Mouse (Mus musculus) Muller cell, postnatal 12 days (primary cell): Measurements from ENCODE around the gene Frmd8.

Experiments
- DNase-seq: peaks from one replicate; pipeline ENCODE4 v3.0.0-alpha.2; 2015; ENCODE audit errors: inconsistent ontology term

Frmd8 gene

DNA sequence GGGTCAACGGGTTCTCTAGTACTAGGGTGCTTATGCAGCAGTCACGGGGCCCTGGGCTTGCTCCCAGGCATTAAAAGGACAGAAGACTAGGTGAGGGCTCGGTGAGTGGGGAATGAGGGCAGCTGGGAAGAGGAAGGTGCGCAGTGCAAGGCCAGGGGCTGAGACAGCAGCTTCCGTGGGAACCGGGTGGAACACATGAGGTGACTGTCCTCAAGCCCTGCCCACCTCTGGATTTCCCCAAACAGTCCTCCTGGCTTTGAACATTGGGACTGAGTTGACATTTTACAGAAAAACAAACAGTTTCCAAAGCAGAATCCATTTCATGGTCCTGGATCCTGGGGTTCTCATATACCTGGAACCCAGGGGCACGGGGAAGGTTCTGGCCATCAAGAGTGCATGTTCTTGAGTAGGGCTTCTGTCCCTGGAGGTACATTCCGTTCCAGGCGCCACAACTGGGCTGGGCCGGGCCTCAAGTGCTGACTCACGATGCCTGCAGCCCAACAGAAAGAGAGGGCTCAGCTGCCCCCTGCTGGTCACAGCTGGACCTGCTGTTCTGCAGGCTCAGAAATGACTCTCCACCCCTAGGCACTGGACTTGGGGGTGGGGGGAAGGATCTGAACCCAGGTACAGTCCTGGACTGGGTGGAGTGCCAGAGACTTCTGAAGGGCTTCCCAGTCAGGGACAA is 25.1 kb downstream of the Frmd8 start:
- peak; percentile 91 for DNase-seq

DNA sequence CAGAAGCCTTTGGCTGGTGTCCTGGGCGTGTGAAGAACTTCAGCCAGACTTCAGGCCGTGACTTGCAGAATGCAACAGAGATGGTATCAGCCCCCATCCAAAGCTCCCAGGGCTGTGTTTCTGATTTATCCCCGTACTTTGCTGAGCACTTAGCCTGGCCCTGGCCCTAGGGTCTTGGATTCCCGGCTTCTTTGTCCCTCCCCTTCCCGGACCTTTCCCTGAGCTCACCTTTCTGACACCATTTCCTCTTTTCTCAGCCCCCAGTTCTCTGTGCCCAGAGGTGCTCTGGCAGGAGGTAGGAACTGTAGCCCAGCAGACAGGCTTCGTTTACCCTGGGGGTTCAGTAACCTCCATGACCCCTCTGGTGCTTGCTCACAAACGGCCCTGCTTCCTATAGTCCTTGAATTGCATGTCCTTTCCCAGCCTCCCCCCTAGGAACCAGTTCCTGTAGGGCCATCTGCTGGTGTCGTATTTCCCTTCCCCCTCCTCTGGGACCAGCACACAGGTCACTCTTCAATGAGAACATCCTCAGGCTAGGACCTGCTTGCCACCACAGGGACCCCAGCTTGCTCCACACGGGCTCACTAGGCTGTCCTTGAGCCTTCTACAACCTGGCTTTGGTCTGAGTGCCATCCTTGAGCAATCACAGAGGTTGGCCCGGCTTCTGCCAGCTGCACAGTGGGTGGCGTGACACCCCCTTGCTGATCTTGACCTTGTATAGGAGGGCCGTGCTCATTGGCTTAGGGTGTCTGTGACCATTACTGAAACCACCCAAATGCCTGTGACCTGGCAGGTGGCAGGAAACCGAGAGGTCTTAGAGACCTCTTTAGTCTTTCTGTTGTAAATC is 26.0 kb downstream of the Frmd8 start:
- DNase-seq: peak; percentile 36

DNA sequence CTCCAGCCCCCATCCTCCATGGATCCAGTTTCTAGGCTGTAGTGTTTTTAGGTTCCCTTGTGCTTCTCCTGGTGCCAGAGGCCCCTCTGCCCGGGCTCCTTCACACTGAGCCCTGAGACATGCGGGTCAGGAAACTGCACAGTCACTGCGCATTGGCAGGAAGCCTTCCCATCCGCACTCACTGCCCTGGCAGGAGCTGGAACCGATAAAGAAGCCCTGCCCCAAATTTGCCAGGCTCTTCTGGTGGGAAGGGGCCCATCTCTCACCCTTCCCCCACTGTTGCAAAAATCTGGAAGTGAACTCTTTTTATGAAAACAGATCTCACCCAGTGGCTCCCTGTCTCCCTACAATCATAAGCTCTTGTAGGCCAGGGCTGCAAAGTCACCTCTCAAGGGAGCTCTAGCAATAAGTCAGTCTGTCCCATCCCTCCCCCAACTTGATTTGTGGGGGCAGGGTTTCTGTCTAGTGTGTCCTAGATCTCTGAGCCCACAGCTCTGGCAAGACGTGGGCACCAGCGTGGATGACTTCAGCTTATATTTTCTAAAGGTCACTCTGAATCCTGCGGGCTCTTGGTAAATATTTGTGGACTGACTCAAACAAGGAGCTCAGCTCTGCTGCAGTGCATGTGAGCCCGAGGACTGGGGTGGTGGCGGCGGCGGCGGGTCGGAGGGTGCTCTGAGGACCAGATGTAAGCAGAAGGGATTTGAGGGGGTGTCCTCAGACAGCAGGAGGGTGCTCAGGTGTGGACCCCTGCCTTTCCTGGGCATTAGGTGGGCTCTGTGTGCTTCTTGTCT is 26.8 kb downstream of the Frmd8 start:
- peak; percentile 86 for DNase-seq

DNA sequence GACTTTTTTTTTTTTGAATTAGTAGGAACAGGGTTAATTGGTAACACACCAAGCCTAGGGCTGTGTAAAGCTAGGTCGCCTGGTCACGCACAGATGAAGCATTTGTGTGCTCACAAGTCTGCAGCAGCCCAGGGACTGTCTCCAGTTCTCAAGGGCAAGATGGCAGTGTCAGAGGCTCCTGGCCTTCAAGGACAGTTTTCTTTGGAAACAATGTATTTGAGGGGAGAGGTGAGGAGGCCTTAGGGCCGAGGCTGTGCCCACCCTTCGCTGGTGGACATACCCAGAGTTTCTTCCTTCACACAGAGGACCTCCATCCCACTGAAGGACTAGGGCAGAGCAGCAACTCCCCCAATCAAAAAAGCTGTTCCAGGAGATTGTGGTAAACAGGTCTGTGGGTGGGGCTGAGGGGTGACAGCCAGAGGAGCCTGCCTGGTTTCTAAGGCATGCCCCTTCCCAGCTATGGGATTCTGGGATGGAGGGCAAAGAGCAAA is 27.7 kb downstream of the Frmd8 start:
- DNase-seq: peak; percentile 52

DNA sequence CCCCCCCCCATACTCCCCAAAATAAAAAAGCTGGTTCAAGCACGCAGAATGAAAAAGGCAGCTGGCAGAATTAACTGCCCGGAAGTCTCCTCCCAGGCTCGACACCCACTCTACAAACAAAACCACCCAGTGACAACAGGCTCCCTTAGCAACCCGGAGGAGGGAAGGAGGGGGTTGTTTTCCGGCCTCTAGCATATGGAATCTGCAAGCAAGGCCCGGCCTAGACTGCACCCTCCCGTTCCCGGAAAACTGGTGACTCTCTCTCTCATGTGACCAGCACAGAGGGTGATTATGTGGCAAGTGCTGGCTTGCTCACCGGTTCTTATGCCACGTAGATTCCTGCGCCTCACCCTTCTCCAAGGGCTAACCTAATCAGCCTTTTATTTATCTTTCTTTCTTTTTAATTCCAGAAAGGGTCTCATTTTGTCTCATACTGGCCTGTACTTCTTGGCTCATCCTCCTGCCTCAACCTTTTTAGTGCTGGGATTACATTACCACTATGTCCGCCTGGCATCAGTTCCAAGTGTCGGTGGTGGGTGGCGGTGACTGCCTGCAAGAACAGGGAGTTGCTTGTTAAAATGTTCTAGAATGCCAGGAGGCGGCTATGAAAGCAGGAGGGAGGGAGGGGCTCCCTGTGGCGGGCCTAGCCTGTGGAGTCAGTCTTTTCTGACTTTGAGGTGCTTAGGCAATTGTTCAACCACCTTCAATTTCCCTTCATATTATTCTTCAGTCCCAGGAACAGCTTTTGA is 28.3 kb downstream of the Frmd8 start:
- DNase-seq: peak; percentile 100

DNA sequence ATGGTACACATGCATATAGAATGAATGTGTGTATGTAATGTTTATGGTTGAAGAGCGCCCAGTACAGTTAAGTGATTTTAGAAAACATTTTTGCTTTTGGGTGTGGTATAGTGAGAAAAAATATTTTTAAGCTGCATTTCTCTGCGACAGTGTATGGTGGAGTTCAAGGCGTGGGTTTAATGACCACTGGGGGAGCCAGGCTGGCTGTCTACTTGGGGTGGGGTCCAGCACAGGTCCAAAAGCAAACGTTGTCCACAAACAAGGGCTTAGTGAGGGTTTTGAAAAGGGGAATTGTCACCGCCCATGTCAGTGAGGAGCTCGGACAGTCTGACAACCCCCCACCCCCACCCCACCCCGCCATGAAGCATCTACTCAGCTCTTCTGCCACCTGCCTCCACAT is 28.9 kb downstream of the Frmd8 start:
- DNase-seq: no peak

DNA sequence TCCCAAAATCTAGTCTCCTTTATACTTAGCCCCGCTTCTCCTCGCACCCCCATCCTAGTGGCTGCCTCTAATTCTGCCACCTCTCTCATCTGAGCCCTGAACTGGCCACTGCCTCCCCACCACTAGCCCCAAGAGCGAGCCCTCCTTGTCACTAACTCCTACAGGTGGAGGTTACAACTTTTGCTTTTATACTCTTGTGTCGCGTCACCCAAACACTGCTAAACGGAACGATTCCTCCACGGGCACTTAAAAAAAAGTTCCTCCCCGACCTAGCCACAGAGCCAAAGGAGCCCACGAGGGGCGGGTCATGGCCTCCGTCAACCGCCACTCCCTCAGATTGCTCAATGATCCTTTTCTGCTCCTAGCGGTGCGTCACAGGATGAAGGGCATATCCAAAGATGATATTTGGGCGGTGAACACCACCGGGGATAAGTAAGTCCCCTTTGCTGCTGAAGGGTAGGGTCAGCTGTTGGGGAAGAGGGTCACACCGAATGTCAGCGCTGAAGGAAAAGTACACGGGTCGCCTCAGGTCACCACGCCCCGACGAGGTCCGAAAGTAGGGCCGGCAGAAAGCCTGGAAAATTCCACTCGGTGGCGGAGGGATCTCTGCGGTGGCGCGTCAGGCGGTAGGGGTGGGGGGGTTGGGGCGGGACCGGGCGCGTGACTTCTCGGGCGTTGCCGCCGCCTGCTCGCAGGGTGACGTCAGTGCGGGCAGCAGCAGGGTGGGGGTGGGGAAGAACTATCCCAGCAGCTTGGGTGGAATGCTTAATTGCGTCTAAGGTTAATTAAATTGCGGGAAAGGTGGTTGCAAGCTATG is 29.5 kb downstream of the Frmd8 start:
- DNase-seq: peak; percentile 98

DNA sequence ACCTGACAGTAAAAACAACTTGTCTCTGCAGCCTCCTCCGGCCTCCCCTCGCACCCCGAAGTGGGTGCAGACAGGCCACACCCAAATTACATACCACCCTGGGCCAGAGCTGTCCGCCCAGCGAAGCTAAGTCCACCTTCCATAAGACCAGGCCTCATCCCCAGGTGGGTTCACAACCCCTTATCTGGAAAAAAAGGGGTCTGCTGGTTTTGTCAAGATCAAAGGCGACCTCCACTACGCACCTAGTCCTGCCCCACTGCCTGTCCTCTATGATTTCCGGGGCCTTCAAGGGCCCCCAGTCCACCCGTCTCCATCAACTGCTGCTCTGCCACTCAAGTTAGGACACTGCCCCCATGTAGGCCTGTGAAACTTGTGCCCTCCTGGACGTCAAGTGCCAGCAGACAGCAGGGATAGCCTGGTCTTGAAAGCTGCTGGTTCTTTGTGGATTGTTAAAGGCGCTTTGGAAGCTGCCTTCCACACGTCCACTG is 30.2 kb downstream of the Frmd8 start:
- no peak for DNase-seq

DNA sequence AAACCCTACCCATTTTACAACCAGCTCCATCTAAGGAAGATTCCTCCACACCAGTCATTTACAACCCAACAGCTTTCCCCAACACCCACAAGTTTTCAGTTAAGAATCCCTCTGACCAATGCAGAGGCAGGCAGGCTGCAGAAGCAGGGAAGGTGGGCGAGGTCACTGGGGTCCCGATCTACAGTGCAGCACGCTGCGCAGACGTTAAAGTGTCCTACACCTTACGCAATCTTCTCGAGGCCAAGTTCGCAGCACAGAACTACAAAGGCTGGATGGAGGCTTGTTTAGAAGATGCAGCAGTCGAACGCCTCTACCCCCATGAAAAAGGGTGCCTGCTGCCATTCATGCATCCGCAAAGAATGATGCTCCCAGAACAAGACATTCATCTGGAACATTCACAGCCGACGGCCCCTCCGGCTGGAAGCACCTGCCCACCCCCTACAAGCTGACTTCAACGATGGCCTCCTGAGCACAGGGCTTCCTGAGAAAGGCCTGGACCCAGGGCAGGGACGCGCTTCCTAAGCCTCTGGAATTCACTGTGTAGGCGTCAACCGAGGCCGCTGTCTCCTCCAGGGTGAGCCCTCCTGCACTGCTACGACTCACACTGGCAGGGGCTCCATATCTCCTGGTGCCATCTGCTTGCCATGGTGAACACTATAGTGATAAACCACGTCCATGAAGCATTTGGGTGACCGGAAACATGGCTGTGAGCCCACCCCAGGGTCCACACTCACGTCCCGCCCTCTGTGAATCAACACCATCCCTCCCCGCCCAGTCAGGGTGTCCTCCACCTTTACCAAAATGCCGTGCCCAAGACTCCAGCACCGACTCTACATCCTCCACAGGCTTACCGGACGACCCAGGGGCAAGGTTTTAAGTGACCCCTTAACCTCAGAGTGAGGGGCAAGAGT is 31.0 kb downstream of the Frmd8 start:
- peak; percentile 40 for DNase-seq

DNA sequence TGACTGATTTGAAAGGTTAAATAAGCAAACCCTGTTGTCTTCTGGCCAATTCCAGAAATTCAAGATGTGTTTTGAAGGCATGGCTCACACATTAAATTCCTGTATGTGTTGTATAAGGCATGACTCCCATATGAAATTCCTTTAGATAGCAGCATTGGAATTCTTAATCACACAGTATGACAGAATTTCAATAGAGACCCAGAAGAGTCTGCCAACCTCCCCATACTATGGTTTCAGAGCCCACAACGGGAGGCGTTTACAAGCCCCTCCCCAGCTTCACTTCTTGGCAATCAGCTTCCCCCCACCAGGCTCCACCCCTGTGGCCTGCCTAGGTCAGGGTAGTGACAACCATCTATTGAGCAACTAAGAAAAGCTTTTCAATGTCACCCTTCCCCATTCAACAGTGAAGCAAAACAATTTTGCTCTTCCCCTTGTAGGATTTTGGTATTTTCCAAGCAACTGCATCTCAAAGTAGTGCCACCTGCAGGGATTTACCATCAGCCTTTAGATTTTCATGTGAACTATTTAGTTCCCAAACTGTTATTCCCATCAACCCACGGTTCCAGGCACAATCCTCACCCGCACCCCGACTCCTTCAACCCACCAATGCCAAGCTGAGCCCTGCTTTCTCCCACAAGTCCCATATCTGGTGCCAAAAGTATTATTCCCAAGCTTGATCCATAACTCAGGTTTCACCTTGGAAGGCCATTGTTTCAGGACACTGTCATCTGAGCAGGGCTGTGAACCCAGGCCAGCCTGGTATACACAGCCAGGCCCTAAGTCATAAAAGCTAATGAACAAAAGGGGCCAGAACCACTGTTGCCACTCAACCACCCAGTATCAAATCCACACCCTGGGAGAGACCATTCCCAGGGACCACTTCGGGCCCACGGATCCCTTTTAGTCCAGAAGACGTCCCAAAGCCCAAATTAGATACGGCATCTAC is 32.0 kb downstream of the Frmd8 start:
- peak; percentile 59 for DNase-seq

DNA sequence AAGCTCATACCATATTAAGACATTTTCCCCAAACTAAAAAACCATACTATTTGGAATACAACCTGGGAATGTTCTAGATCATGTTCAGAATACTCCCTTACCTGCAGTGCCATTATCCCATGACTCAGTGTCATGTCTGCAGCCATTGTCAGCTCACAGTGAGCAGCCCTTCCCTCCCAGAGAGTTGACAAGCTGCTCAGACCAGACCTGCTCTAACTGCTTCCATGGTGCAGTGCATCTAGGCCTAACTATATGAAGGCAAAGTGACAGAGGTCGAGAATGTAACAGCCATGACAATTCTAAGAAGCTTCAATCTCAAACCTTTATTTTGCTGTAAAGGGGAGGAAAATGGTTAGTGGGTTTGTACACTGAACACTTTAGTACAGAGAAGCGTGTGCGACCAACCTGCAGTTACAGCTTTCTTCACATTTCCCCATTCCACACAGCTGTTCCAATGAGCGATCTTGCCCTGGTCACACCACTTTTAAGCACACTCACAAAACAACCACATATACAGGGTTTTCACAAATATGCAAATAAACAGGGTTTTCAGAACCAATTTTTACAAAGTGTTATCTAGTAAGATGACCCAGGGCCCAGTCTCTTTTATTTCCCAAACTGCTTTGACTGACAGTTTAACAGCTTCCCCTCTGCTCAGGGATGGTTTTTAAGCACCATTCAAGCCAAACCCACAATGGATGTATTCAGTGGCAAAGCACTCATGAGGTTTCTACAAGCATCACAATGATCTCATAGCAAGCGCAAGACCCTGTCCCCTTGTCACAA is 32.9 kb downstream of the Frmd8 start:
- peak; percentile 54 for DNase-seq

DNA sequence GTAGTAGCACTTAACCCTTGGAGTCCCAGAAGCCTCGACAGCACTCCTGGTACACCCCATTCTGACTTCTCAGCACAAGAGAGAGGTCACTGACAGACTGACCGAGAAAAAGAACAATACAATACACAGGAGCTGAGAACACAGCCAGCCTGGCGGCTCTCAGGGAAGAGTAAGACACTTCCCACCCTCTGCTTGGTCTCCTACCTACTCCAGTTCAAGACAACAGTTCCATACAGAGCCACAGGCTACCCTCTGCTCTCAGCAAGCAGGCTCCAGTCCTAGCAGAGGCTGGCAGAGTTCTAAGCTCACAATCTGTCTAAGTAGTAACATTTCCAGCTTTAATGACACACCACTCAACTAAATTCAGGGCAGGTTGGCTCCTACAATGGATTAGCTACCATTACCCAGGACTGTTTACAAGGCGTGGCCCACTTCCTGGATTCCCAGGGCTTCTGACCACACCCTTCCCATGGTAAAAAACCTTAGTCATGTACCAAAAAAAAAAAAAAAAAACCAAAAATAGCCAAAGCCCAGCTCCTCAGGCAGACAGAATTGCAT is 33.6 kb downstream of the Frmd8 start:
- peak; percentile 24 for DNase-seq

DNA sequence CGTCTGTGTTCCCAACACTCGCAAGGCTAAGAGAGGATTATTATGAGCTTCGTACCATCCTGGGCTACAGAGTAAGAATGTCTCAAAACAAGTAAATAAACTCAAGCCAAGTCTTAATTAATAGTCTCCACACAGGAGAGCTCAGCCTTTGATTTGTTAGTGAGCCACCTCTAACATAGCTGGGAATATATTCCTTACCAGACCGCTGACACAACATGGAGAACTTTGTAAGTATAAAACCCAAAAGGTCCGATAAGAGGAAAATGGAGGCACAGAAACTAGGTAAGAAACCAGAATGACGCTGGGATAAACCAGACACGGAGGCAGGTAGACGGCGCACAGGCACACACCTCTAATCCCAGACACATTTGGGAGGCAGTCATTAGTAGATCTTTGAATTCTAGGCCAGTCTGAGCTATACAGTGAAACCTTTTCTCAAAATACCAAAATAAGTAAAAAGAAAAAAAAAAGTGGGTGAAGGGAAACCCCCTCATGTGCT is 34.1 kb downstream of the Frmd8 start:
- DNase-seq: no peak

DNA sequence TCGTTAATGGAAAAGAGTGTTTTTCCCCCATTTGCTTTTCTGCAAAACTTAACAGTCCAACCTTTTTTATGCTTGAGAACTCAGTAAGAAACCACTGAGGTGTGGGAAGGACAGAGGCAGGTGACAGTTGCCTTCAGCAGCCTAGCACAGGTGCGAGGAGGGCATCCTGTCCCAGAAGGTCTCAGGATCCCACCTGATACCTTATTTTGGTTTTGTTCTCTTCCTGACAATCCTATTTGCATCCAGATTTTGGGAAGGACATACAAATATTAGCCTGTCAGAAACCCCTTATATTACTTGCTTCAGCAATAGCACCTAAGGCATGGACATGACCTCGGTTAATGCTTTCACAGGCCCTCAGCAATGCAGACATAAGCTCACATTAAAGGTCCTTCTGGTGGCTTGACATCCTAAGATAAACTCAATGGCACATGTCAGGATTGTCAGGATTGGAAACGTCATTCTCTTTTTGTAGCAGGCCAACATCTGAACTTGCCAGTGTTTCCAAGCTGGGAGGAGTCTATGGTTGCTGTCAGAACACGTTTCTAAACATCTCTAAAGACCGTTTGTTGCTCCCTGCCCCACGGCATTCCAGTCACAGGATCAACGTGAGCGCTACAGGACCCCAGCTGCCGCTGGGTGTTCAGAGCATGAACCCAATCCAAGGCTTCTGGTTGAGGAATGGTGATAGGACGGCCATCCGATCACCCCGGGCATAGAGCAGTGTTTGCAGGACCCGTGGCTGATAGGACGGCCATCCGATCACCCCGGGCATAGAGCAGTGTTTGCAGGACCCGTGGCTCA is 34.8 kb downstream of the Frmd8 start:
- DNase-seq: no peak

DNA sequence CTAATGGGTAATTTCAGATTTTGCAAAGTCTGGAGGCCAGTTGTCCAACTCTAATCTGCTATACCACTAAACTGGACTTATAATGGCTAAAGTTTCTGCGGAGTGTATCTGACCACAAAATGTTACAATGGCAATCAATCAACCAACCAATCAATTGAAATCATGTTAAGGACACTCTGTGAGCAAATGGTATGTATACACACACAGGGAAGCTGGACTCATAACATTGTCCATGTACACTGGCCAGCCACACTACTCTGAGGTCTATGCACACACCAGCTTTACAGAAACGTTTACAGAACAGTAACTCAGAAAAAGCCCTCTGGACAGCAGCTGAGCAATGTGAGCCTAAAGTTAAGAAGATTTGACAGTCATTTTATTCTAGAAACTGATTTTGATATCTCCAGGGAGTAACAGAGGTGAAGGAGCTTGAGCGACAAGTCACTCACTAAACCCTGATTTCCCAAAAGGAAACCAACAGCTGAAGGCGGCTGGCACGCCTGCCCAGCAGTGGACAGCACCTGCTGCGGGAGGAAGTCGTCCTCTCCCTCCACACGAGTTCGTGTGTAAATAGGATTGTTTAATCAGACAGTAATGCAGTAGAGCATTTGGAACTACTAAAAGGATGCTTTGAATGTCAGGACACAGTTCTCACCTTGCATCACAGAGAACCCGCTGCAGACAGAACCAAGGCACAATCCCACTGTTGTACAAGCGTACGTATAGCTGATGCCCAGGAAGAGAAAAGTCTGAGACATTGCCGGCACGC is 35.6 kb downstream of the Frmd8 start:
- no peak for DNase-seq

DNA sequence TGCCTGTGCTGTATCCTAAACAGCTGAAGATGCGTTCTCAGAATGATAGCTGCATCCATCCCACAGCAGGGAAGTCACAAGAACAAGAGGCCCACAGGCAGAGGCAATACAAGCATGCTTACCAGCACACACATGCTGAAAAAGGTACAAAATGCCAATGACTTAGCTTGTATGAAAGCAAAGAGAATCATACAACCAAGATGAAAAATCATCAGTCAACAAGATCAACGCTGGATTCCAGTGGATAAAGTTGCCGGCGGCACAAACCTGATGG is 36.2 kb downstream of the Frmd8 start:
- no peak for DNase-seq
